Mouse (Mus musculus) ES-E14 (cell line): ENCODE measurements around the gene Rsad1.

ENCODE experiments used
- MAFK ChIP-seq: IDR thresholded peaks from 2 replicates; pipeline ENCODE4 v1.6.1; 2014; ENCODE audit warnings: mild to moderate bottlenecking, low read depth, low read length, inconsistent platforms; ENCODE audit not compliant: insufficient read depth
- ZC3H11A ChIP-seq: IDR thresholded peaks from 2 replicates; pipeline ENCODE4 v1.6.1; 2012; ENCODE audit warnings: low read depth, mild to moderate bottlenecking, inconsistent platforms, low read length, borderline replicate concordance
- ZNF384 ChIP-seq: IDR thresholded peaks from 2 replicates; pipeline ENCODE4 v1.6.1; 2012; ENCODE audit warnings: low read depth, low read length, inconsistent platforms

GRCm38 (mm10) chr11:94587511-94587910 lies 38.5 kb upstream of the Rsad1 start:
- TF ChIP-seq ZC3H11A = no peak
- TF ChIP-seq ZNF384 = no peak
- TF ChIP-seq MAFK = no peak
